Mouse (Mus musculus): ENCODE data around the gene Smtnl1. TPM values are rescaled to one million over a fixed set of nuclear protein-coding genes. Genes with fewer than 3 reads are reported as not detected.

Gene Smtnl1
- not detected for polyA plus RNA-seq (2014; fragmentation: Illumina TruSeq; extraction: RNeasy Lipid Tissue Mini Kit (QIAGEN cat#74804); ENCODE audit: low replicate concordance)

GRCm38 (mm10) chr2:84822552-84822951 lies at the start of gene Smtnl1:
Smtnl1 (minus strand) TSS chr2:84822652.

DNA sequence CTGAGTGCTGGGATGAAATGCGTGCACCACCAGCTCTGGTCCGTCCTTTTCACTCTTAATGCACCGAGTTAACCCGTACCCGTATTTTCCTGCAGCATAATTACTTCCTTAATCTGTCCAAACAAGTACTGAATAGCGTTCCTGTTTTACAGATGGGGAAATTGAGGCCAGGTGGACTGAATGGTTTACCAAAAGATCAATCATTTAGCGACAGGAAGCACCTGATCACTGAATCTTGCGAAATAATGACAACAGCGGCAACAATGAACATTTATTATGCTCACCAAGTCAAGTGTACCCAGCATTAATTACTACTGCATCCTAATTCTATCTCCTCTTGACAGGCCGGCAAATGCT lies 16.1 kb upstream of the Smtnl1 start, which contains the start of gene Slc43a1:
Gene Slc43a1 (plus strand): TSS at position 258 of the 357 bp plus-strand sequence.

DNA sequence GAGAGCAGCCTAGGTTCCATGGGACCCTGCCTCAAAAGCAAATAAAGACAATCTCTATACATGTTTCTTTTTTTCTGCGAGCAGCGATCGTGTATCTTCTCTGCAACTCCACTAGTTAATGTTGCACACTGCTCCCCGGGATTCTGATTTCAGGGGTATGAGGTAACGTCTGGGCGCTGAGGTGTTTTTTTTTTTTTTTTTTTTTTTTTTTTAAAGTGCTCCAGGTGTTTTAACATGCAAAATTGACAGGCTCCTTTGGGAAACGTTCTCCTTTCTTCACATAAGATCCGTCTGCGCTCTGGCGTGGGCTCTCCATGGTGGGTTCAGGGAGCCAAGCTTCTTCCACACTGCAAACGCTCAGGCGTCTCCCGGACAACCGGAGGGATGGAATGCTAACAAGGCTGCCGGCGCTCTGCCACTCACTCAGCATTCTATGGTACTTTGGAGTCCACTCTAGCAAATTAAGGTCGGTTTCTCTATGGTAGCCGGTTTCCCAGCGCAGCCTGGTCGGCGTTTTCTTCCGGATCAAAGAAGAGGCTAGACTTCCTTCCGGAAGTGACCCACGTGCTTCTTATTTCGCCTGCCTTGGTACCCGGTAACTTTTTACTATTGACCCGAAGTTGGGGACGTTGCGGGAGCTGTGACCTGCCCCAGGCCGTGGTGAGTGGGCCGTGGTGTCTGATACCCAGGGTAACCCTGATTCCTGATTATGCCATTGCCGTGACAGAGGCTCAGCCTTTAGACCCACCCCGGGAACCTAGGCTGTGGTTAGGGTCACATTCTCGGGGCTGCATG lies 4.2 kb upstream of the Smtnl1 start, which contains the start of gene Timm10:
Gene Timm10 (plus strand): TSS at position 510 of the 795 bp plus-strand sequence.

DNA sequence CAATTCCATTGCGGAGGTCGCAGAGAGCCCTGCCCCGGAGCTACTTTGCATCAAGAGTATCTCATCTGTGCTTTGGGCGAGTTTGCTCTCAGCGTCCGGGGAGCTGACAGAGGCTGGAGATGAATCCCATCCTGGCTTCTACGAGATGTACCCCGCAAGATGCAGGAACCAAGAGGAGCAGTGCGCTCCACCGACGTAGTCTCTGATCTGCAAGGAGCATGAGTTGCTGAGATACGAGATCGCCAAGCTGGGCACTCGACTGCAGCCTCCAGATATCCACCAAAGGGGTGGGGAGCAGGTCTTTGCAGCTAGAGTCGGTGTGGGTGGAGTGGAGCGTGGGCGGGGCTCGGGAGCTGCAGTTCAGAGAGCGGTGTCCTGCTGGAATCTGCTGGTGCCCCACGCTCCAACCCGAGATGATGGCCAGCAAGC lies 23.9 kb downstream of the Smtnl1 start, which contains the start of gene Ube2l6:
Gene Ube2l6 (plus strand): TSS at position 336 of the 429 bp plus-strand sequence.

GRCm38 (mm10) chr2:84775241-84775640 lies 47.2 kb downstream of the Smtnl1 start, which contains the start of gene Serping1:
Serping1 (minus strand) TSS chr2:84775444.

Other genes with a start within 250 kb of the Smtnl1 start
- gene Ctnnd1, start 171.9 kb downstream of the Smtnl1 start, polyA plus RNA-seq (2014; fragmentation: Illumina TruSeq; extraction: RNeasy Lipid Tissue Mini Kit (QIAGEN cat#74804); ENCODE audit: low replicate concordance): 411 TPM
- not detected for gene Btbd18, start 163.6 kb downstream of the Smtnl1 start, polyA plus RNA-seq (2014; fragmentation: Illumina TruSeq; extraction: RNeasy Lipid Tissue Mini Kit (QIAGEN cat#74804); ENCODE audit: low replicate concordance)
- gene Selenoh, start 151.9 kb downstream of the Smtnl1 start, polyA plus RNA-seq (2014; fragmentation: Illumina TruSeq; extraction: RNeasy Lipid Tissue Mini Kit (QIAGEN cat#74804); ENCODE audit: low replicate concordance): 10.8 TPM
- not detected for gene Gm28635, start 144.6 kb downstream of the Smtnl1 start, polyA plus RNA-seq (2014; fragmentation: Illumina TruSeq; extraction: RNeasy Lipid Tissue Mini Kit (QIAGEN cat#74804); ENCODE audit: low replicate concordance)
- 51.2 TPM for gene Med19, start 144.2 kb downstream of the Smtnl1 start, polyA plus RNA-seq (2014; fragmentation: Illumina TruSeq; extraction: RNeasy Lipid Tissue Mini Kit (QIAGEN cat#74804); ENCODE audit: low replicate concordance)
- 75.6 TPM for gene Tmx2, start 143.5 kb downstream of the Smtnl1 start, polyA plus RNA-seq (2014; fragmentation: Illumina TruSeq; extraction: RNeasy Lipid Tissue Mini Kit (QIAGEN cat#74804); ENCODE audit: low replicate concordance)
- 88.7 TPM for gene Zdhhc5, start 107.5 kb downstream of the Smtnl1 start, polyA plus RNA-seq (2014; fragmentation: Illumina TruSeq; extraction: RNeasy Lipid Tissue Mini Kit (QIAGEN cat#74804); ENCODE audit: low replicate concordance)
- gene Clp1, start 95.3 kb downstream of the Smtnl1 start, polyA plus RNA-seq (2014; fragmentation: Illumina TruSeq; extraction: RNeasy Lipid Tissue Mini Kit (QIAGEN cat#74804); ENCODE audit: low replicate concordance): 24.1 TPM
- 0.63 TPM for gene Ypel4, start 88.6 kb downstream of the Smtnl1 start, polyA plus RNA-seq (2014; fragmentation: Illumina TruSeq; extraction: RNeasy Lipid Tissue Mini Kit (QIAGEN cat#74804); ENCODE audit: low replicate concordance)
- not detected for gene Gm19426, start 79.0 kb downstream of the Smtnl1 start, polyA plus RNA-seq (2014; fragmentation: Illumina TruSeq; extraction: RNeasy Lipid Tissue Mini Kit (QIAGEN cat#74804); ENCODE audit: low replicate concordance)
- 11.1 TPM for gene Serping1, start 47.2 kb downstream of the Smtnl1 start, polyA plus RNA-seq (2014; fragmentation: Illumina TruSeq; extraction: RNeasy Lipid Tissue Mini Kit (QIAGEN cat#74804); ENCODE audit: low replicate concordance)
- 142 TPM for gene Ube2l6, start 23.8 kb downstream of the Smtnl1 start, polyA plus RNA-seq (2014; fragmentation: Illumina TruSeq; extraction: RNeasy Lipid Tissue Mini Kit (QIAGEN cat#74804); ENCODE audit: low replicate concordance)
- gene Timm10, start 4.3 kb upstream of the Smtnl1 start, polyA plus RNA-seq (2014; fragmentation: Illumina TruSeq; extraction: RNeasy Lipid Tissue Mini Kit (QIAGEN cat#74804); ENCODE audit: low replicate concordance): 0.74 TPM
- gene Slc43a1, start 16.2 kb upstream of the Smtnl1 start, polyA plus RNA-seq (2014; fragmentation: Illumina TruSeq; extraction: RNeasy Lipid Tissue Mini Kit (QIAGEN cat#74804); ENCODE audit: low replicate concordance): 0.45 TPM
- gene Rtn4rl2, start 64.1 kb upstream of the Smtnl1 start, polyA plus RNA-seq (2014; fragmentation: Illumina TruSeq; extraction: RNeasy Lipid Tissue Mini Kit (QIAGEN cat#74804); ENCODE audit: low replicate concordance): not detected
- 20.7 TPM for gene Slc43a3, start 113.9 kb upstream of the Smtnl1 start, polyA plus RNA-seq (2014; fragmentation: Illumina TruSeq; extraction: RNeasy Lipid Tissue Mini Kit (QIAGEN cat#74804); ENCODE audit: low replicate concordance)
- not detected for gene Prg2, start 157.8 kb upstream of the Smtnl1 start, polyA plus RNA-seq (2014; fragmentation: Illumina TruSeq; extraction: RNeasy Lipid Tissue Mini Kit (QIAGEN cat#74804); ENCODE audit: low replicate concordance)
- not detected for gene Prg3, start 165.6 kb upstream of the Smtnl1 start, polyA plus RNA-seq (2014; fragmentation: Illumina TruSeq; extraction: RNeasy Lipid Tissue Mini Kit (QIAGEN cat#74804); ENCODE audit: low replicate concordance)
- gene Ssrp1, start 214.6 kb upstream of the Smtnl1 start, polyA plus RNA-seq (2014; fragmentation: Illumina TruSeq; extraction: RNeasy Lipid Tissue Mini Kit (QIAGEN cat#74804); ENCODE audit: low replicate concordance): 64.7 TPM
- not detected for gene P2rx3, start 214.8 kb upstream of the Smtnl1 start, polyA plus RNA-seq (2014; fragmentation: Illumina TruSeq; extraction: RNeasy Lipid Tissue Mini Kit (QIAGEN cat#74804); ENCODE audit: low replicate concordance)
- gene Tnks1bp1, start 225.4 kb upstream of the Smtnl1 start, polyA plus RNA-seq (2014; fragmentation: Illumina TruSeq; extraction: RNeasy Lipid Tissue Mini Kit (QIAGEN cat#74804); ENCODE audit: low replicate concordance): 0.59 TPM

Data from small intestine, adult 10 weeks (tissue).